Mouse (Mus musculus) fat pad, adult 2 months (tissue): ENCODE results near the gene Nuak2.

ENCODE experiments used
- DNase-seq: peaks from one replicate; pipeline ENCODE4 v3.0.0-alpha.2; 2011; ENCODE audit warnings: low read depth, low spot score; ENCODE audit errors: extremely low read depth

The Nuak2 gene

GRCm38 (mm10) chr1:132298425-132298800 lies 17.5 kb upstream of the Nuak2 start, which contains the start of gene Klhdc8a:
Gene Klhdc8a, plus strand, starts transcription at chr1:132298626.
- no peak for DNase-seq

GRCm38 (mm10) chr1:132298801-132299464 lies 17.0 kb upstream of the Nuak2 start:
- DNase-seq = no peak

- DNase-seq = no peak
Measured at GRCm38 (mm10) chr1:132299744-132300143, 16.2 kb upstream of the Nuak2 start.

GRCm38 (mm10) chr1:132301242-132301641 lies 14.7 kb upstream of the Nuak2 start:
- DNase-seq = no peak

GRCm38 (mm10) chr1:132302341-132302866 lies 13.5 kb upstream of the Nuak2 start:
- DNase-seq = no peak

GRCm38 (mm10) chr1:132304618-132305214 lies 11.2 kb upstream of the Nuak2 start:
- DNase-seq = no peak

- no peak for DNase-seq
Measured at GRCm38 (mm10) chr1:132306160-132306559, 9.8 kb upstream of the Nuak2 start.

- DNase-seq = no peak
Measured at GRCm38 (mm10) chr1:132306808-132307207, 9.1 kb upstream of the Nuak2 start.

- DNase-seq = no peak
Measured at GRCm38 (mm10) chr1:132307962-132308361, 8.0 kb upstream of the Nuak2 start.

- no peak for DNase-seq
Measured at GRCm38 (mm10) chr1:132308674-132309073, 7.3 kb upstream of the Nuak2 start.

GRCm38 (mm10) chr1:132310754-132311153 lies 5.2 kb upstream of the Nuak2 start:
- no peak for DNase-seq

GRCm38 (mm10) chr1:132311174-132311859 lies 4.6 kb upstream of the Nuak2 start:
- no peak for DNase-seq

- DNase-seq = no peak
Measured at GRCm38 (mm10) chr1:132312043-132312442, 3.9 kb upstream of the Nuak2 start.

- DNase-seq = no peak
Measured at GRCm38 (mm10) chr1:132312703-132313102, 3.2 kb upstream of the Nuak2 start.

- DNase-seq = no peak
Measured at GRCm38 (mm10) chr1:132316625-132316994, 684 bp downstream of the Nuak2 start.

- DNase-seq = peak; percentile 81
Measured at GRCm38 (mm10) chr1:132317413-132317812, 1.5 kb downstream of the Nuak2 start.

- DNase-seq = peak; percentile 66
Measured at GRCm38 (mm10) chr1:132317894-132318863, 2.3 kb downstream of the Nuak2 start.

- DNase-seq = peak; percentile 98
Measured at GRCm38 (mm10) chr1:132319242-132319641, 3.3 kb downstream of the Nuak2 start.

- no peak for DNase-seq
Measured at GRCm38 (mm10) chr1:132321821-132322580, 6.1 kb downstream of the Nuak2 start.
